Mouse (Mus musculus) stomach, embryonic 14.5 days (tissue): ENCODE data around the gene Gm11027. TPM values are rescaled to one million over a fixed set of nuclear protein-coding genes. Genes with fewer than 3 reads are reported as not detected.

Source experiments
- ATAC-seq: fragments of 200-750 bp; cut with Nextera tagmentation; 2 replicates; pipeline ENCODE4 v1.8.0; 2017; ENCODE audit warnings: low read depth, moderate TSS enrichment; ENCODE audit not compliant: insufficient number of reproducible peaks, insufficient read depth, low FRiP score
- H3K27ac ChIP-seq: fragments of 300-500 bp; sonication (generic); 2 replicates; pipeline ENCODE4 v1.5.1; 2014; ENCODE audit warnings: mild to moderate bottlenecking, low read length, moderate library complexity, mixed read lengths
- H3K27me3 ChIP-seq: fragments of 300-500 bp; sonication (generic); 2 replicates; pipeline ENCODE4 v1.6.1; 2014; ENCODE audit warnings: low read length, control low read depth, mixed read lengths; ENCODE audit not compliant: control insufficient read depth, insufficient read depth
- H3K36me3 ChIP-seq: fragments of 300-500 bp; sonication (generic); 2 replicates; pipeline ENCODE4 v1.6.1; 2014; ENCODE audit warnings: mild to moderate bottlenecking, control low read depth, low read length, moderate library complexity, mixed read lengths; ENCODE audit not compliant: control insufficient read depth, insufficient read depth
- H3K4me1 ChIP-seq: fragments of 300-500 bp; sonication (generic); 2 replicates; pipeline ENCODE4 v1.6.1; 2014; ENCODE audit warnings: low read length, control low read depth, mixed read lengths; ENCODE audit not compliant: control insufficient read depth, insufficient read depth
- H3K4me2 ChIP-seq: fragments of 300-500 bp; sonication (generic); replicated peaks from 2 replicates; pipeline ENCODE4 v1.6.1; 2014; ENCODE audit warnings: low read depth, low read length, control low read depth
- H3K4me3 ChIP-seq: fragments of 300-500 bp; sonication (generic); 2 replicates; pipeline ENCODE4 v1.5.1; 2014; ENCODE audit warnings: low read depth, low read length, control low read depth
- H3K9ac ChIP-seq: fragments of 300-500 bp; sonication (generic); replicated peaks from 2 replicates; pipeline ENCODE4 v1.6.1; 2014; ENCODE audit warnings: low read depth, mild to moderate bottlenecking, control low read depth, low read length, moderate library complexity, mixed read lengths
- H3K9me3 ChIP-seq: fragments of 300-500 bp; sonication (generic); 2 replicates; pipeline ENCODE4 v1.6.1; 2016; ENCODE audit warnings: low read depth, low read length, control low read depth; ENCODE audit not compliant: control insufficient read depth
- WGBS: fragments of 180-500 bp; shearing (Covaris S2); extraction: QIAGEN DNeasy Blood & Tissue Kit; methylation state at CpG from one replicate; pipeline ENCODE4 v1.1.7; 2014; 5-methylcytosine and 5-hydroxymethylcytosine counted together
- microRNA-seq: library from miRNA; unstranded; fragments of <30 nt; microRNA quantifications from one replicate; pipeline ENCODE4, GENCODE M21; 2016
- polyA plus RNA-seq: library from polyadenylated mRNA; unstranded; fragments of >200 nt; fragmentation: Nextera tagmentation; extraction: Ambion mirVana; gene quantifications from 2 replicates; pipeline ENCODE4 v1.2.1, GENCODE M21; 2014

The Gm11027 gene
- polyA plus RNA-seq, 1 experiment from 2014 or later = not detected

DNA sequence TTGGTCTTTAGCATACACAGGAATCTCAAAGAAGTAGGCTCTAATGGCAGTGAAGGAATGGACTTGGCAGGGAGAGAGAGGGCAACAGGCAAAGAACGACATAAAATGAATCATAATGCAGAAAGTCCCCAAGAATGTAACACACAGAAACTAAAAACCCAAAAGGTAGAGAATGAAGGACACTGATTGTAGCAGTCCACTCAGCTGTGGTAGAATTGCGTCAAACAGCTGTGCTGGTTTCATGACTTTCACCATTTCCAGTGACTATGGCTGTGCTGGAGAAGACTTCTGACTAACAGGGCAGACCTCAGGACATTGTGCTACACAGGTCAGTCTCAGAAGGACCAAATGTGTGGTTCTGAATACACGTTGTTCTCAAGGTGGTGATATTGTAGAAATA lies 32.7 kb downstream of the Gm11027 start:
- H3K9ac ChIP-seq = no peak overlapping the region
- H3K9me3 ChIP-seq = no peaks in the 10 kb centered on the region
- no peaks in the 10 kb centered on the region for H3K27me3 ChIP-seq
- H3K4me3 ChIP-seq = no peak overlapping the region
- 0 out of 2 replicates have a peak, but pooled peaks cover 4% of the 10 kb centered on the region for H3K4me1 ChIP-seq
- ATAC-seq = no peak
- no peak overlapping the region for H3K27ac ChIP-seq
- H3K36me3 ChIP-seq = no peaks in the 10 kb centered on the region
- H3K4me2 ChIP-seq = no peak overlapping the region
- WGBS = 86% methylated on average over 3 of the region's 3 CpGs

DNA sequence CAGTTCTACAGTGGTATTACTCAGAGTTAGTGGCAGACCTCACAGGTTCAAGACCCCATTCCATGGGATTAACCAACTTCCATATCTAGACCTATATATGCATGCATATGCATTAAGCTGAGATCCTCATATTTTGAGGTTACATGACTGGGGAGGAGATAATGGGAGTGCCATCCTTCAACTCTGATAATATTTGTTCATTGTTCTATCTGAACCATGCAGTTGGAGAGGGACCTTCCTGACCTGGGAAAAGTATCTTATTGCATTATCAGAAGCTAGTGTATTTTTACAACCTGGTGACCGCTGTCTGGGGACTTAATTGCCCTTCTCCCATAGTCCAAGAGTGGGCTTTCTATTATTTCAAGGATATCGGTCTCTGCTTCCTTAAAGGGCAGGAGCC lies 33.4 kb downstream of the Gm11027 start:
- no peak for ATAC-seq
- no peaks in the 10 kb centered on the region for H3K27me3 ChIP-seq
- 76% methylated on average over 2 of the region's 2 CpGs for WGBS
- H3K27ac ChIP-seq = no peak overlapping the region
- 0 out of 2 replicates have a peak, but pooled peaks cover 4% of the 10 kb centered on the region for H3K4me1 ChIP-seq
- no peak overlapping the region for H3K4me3 ChIP-seq
- no peak overlapping the region for H3K4me2 ChIP-seq
- no peaks in the 10 kb centered on the region for H3K36me3 ChIP-seq
- no peaks in the 10 kb centered on the region for H3K9me3 ChIP-seq
- no peak overlapping the region for H3K9ac ChIP-seq

DNA sequence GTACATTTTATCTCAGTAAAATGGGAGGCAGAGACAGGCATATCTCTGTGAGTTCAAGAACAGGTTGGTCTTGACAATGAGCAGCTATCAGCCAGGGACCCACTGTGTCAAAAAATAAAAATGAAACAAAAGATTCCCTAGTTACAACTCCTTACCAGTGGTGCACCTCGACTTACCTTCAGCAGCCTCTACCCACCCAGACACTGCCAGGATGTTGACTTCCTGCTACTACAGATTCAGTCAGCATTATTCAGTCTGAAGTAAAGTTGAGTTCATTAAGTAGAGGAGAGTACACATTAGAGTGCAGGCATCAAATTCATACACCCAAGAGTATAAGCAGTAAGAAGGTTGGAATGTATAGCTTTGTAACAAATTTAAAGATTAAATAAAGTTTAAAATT lies 38.6 kb downstream of the Gm11027 start:
- Histone ChIP-seq H3K36me3 (no peaks in the 10 kb centered on the region), H3K4me1 (0 out of 2 replicates have a peak, but pooled peaks cover 4% of the 10 kb centered on the region), H3K4me3 (no peak overlapping the region), H3K9ac (no peak overlapping the region), H3K9me3 (no peaks in the 10 kb centered on the region), H3K27ac (no peak overlapping the region), H3K27me3 (no peaks in the 10 kb centered on the region), H3K4me2 (no peak overlapping the region)
- no peak for ATAC-seq
- 84% methylated on average over 1 of the region's 1 CpGs for WGBS

DNA sequence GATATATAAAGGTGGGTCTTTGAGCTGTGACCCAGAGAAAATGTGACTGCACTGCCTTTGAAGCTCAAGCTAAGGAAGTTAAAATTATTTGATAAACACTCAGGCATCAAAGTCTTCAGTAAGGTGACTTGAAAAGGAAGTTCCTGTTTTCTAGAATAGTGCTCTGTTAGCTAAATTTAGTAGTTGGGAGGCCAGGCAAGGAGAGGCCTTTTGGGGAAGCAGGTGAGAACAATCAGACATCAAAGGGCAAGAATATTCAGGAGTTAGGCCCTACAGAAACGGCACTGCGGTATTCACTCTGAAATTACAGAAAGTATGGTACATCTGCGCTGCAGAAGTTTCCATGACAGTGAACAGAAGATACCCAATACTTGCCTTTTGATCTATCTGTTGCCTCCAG lies 40.3 kb downstream of the Gm11027 start:
- no peak overlapping the region for H3K4me2 ChIP-seq
- no peaks in the 10 kb centered on the region for H3K9me3 ChIP-seq
- no peaks in the 10 kb centered on the region for H3K36me3 ChIP-seq
- H3K27me3 ChIP-seq = no peaks in the 10 kb centered on the region
- no peak overlapping the region for H3K27ac ChIP-seq
- 0 out of 2 replicates have a peak, but pooled peaks cover 4% of the 10 kb centered on the region for H3K4me1 ChIP-seq
- no peak overlapping the region for H3K4me3 ChIP-seq
- WGBS = 65% methylated on average over 3 of the region's 3 CpGs
- no peak for ATAC-seq
- no peak overlapping the region for H3K9ac ChIP-seq

DNA sequence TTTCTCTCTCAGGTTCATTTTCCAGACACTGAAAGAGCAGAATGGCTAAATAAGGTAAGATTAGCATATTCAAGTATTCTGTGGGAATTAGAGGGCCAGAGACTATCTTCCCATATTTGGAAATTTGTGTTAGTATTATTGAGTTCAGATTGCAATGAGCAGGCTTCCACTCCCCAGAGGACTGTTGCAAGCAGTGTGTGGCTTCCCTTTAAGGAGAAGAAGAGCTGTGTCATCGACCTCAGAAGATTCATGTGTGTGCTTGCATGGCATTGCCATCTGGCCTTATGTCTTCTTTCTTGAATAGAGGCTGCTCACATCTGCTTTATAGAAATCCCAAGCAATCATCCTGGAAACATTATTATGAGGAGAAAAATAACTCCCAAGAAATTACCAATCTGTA lies 42.6 kb downstream of the Gm11027 start:
- 58% methylated on average over 1 of the region's 1 CpGs for WGBS
- no peak overlapping the region for H3K9ac ChIP-seq
- no peak overlapping the region for H3K4me3 ChIP-seq
- no peaks in the 10 kb centered on the region for H3K9me3 ChIP-seq
- no peak overlapping the region for H3K4me2 ChIP-seq
- no peak overlapping the region for H3K27ac ChIP-seq
- H3K4me1 ChIP-seq = no peaks in the 10 kb centered on the region
- peaks cover 3% of the 10 kb centered on the region; the same call in 1 of the 2 replicates for H3K36me3 ChIP-seq
- H3K27me3 ChIP-seq = no peaks in the 10 kb centered on the region
- ATAC-seq = no peak

Small RNA genes lying within 50 kb of the gene (microRNA-seq; reads per million reads assigned to microRNA genes)
- gene Gm23190 = not detected

Other genes starting within 250 kb of the Gm11027 start
- gene Zfp386, start 227.7 kb upstream of the Gm11027 start, polyA plus RNA-seq = 51.2 and 52.6 TPM in 2 replicates
- 14.6 and 17.1 TPM in 2 replicates for gene Vipr2, start 197.7 kb upstream of the Gm11027 start, polyA plus RNA-seq
- gene Wdr60, start 12.4 kb upstream of the Gm11027 start, polyA plus RNA-seq = 21.7 and 23.9 TPM in 2 replicates
- 44.6 and 47.7 TPM in 2 replicates for gene Esyt2, start 5.8 kb downstream of the Gm11027 start, polyA plus RNA-seq
- gene Ncapg2, start 130.0 kb downstream of the Gm11027 start, polyA plus RNA-seq = 41.2 and 44.6 TPM in 2 replicates
- 2.2 and 3.3 TPM in 2 replicates for gene Ptprn2, start 210.3 kb downstream of the Gm11027 start, polyA plus RNA-seq